Mouse (Mus musculus) T-helper 2 cell (primary cell): ENCODE measurements around the gene Gm10447.

ENCODE experiments used
- in situ Hi-C: fragments of 300-600 bp; cut with MboI, MseI; formaldehyde crosslinking; loops from one replicate; pipeline ENCODE4 v1.15.1; 2025; ENCODE audit warnings: high pct_unique_total_duplicates

Gm10447 gene

DNA sequence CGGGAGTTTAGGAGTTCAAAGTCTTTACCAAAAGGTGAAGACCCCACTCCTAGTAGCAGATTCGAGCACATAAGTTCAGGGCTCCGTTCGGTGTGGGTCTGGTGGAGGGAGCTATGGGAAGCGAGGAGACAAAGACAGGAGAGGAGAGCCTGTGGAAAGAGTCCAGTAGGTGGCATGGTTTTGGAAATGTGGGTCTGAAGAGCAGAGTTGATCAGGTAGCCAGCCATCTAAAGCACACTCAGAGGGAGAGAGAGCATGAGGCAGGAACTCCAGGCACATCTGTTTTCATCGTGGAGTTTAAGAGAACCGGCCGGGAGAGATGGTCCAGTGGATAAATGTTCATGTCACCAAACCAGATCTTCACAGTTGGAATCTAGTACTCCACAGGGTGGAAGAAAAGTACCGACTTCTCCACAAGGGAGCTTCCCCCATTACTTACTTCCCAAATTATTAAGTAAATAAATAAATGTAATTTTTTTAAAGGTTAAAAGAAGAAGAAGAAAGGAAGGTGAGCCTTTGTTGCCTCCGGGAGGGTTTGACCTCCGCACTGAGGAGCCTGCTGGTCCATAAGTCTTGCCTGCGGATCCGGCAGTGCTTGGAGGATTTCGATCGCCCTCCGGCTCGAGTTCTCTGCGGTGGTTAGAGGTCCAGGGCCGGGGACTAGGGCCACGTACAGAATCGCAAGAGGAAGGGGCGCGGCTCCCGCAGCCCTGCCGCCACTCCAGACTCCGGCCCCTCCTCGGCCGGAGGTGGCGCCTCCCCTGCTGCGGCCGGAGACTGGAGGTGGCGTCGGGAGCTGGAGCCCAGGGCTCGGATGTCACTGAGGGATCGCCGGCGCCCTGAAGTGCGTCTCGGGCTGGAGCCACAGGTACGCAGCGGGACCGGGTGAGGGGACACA lies at the start of gene Gm10447, which contains the start of gene Shroom1:
Gene Gm10447 (minus strand): TSS at position 637 of the 898 bp plus-strand sequence.
Gene Shroom1 (plus strand): TSS at position 732 of the 898 bp plus-strand sequence.
- in situ Hi-C loops: no loop called here

- in situ Hi-C loops: no loop called here
Observed at GRCm38 (mm10) chr11:53505026-53505663, 48.2 kb upstream of the Gm10447 start.

- in situ Hi-C loops: no loop called here
Observed at GRCm38 (mm10) chr11:53504376-53504775, 47.5 kb upstream of the Gm10447 start.

DNA sequence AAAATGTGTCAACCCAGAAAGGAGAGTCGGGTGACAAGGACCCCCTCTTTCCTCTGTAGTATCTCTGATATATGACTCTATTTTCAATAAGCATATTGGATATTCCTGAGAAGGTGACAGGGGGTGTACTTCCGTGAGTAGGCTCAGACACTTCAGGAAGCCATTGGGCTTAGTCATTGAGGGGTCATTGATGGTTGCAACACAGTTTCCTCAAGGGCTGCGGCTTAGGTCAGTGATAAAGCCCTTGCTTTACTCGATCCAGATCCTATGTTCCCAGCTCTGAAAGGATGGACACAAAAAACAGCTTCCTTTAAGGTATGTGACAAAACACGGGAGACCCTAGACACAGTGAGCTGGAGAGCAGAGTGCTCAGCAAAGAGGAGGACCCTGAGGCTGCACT lies 46.8 kb upstream of the Gm10447 start:
- in situ Hi-C loops: no loop called here

DNA sequence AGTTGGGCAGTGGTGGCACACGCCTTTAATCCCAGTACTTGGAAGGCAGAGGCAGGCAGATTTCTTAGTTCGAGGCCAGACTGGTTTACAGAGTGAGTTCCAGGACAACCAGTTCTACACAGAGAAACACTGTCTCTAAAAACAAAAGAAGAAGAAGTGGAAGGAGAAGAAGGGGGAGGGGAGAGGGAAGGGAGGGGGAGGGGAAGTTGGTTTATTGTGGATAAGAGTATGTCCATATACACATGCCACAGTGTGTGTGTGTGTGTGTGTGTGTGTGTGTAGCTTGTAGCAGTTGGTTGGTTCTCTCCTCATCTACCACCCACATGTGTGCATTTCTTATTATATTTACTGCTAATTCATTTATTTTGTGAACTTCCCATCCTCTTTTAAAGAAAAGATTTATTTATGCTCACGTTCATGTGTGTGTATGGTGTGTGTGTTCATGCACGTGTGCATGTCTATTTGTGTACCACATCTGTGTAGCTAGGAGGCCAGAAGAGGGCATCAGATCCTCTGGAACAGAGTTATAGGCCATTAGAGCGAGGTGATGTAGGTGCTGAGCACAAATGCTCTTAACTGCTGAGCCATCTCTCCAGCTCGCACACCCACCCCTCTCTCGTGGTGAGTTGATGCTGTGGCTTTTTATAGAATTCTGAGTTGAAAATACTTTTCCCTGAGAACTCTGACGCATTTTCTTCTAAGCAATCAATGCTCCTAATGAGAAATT lies 45.3 kb upstream of the Gm10447 start:
- in situ Hi-C loops: no loop called here

DNA sequence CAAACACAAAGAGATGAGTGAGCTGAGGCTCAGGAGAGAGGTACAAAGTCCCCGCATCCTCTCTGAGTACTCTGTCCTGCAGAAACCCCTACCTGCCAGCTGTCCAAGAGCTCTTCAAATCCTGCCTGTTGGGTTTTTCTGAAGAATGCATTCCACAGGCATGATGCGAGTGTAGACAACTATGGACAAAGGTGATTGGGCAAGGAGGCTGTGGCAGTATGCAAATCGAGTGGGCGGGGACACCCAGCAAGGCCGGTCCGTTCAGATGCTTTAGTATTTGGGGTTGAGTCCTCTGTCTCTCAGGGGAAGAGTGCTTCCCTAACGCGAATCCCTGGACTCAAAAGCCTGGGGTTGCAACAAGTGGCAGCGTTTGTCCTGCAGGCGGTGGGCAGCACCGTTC lies 43.7 kb upstream of the Gm10447 start:
- in situ Hi-C loops: no loop called here

DNA sequence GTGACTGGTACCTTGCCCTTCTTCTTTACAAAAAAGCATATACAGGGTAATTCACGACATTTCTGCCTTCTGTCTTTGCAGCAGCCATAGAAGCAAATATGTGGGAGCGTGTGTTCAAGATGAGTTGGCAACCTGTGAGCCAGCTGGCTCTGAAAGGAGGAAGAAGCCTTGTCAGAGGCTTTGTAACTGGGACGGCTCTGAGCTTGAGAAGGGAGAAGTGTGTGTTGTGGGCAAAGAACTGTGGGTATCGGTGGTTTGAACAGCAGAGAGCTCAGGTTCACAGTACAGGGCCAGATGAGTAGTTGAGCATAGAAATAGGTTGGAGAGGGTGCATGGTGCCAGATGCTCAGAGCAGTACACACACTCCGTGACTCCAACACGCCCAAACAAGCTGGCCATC lies 40.0 kb upstream of the Gm10447 start:
- in situ Hi-C loops: no loop called here

- in situ Hi-C loops: no loop called here
Observed at GRCm38 (mm10) chr11:53495417-53495816, 38.5 kb upstream of the Gm10447 start.

- in situ Hi-C loops: loop anchor here (5.0 kb wide), 1 partner anchor 34 kb away; no protein-coding TSS in a partner anchor
Observed at GRCm38 (mm10) chr11:53493243-53493955, 36.5 kb upstream of the Gm10447 start.

DNA sequence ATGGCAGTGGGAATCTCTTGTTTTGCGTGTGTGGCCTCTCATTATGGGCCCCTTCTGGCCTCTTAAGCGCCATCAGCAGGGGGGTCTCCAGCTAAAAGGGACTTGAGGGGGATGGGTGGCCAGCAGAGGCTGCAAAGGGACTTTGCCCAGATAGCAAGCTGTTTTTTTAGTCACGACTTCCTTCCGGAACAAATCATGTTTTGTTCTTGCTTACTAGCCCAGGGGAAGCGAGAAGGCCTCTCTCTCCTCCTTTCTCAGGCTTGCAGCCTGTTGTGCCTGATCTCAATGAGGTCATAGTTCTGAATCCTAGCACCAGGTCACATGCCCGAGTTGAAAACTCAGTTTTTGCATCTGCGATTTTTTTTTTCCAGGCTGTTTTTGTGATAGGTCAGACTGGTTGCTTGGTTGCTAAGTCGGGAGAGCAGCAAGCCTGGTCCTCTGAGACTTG lies 35.1 kb upstream of the Gm10447 start:
- in situ Hi-C loops: loop anchor here (5.0 kb wide), 1 partner anchor 35 kb away; no protein-coding TSS in a partner anchor

- in situ Hi-C loops: no loop called here
Observed at GRCm38 (mm10) chr11:53489421-53489820, 32.5 kb upstream of the Gm10447 start.

DNA sequence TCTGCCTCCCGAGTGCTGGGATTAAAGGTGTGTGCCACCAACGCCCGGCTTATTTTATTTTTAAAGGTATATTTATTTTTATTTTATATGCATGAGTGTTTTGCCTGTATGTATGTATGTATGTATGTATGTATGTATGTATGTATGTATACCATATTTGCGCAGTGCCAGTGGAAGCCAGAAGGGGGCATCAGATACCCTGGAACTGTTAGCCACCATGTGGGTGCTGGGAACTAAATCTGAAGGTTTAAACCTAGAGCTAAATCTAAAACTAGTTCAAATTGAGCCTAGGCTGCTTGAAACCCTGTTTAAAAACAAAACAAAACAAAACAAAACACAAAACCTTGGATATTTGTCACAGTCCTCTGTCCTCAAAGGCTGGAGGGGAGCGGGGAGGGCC lies 32.1 kb upstream of the Gm10447 start:
- in situ Hi-C loops: no loop called here

DNA sequence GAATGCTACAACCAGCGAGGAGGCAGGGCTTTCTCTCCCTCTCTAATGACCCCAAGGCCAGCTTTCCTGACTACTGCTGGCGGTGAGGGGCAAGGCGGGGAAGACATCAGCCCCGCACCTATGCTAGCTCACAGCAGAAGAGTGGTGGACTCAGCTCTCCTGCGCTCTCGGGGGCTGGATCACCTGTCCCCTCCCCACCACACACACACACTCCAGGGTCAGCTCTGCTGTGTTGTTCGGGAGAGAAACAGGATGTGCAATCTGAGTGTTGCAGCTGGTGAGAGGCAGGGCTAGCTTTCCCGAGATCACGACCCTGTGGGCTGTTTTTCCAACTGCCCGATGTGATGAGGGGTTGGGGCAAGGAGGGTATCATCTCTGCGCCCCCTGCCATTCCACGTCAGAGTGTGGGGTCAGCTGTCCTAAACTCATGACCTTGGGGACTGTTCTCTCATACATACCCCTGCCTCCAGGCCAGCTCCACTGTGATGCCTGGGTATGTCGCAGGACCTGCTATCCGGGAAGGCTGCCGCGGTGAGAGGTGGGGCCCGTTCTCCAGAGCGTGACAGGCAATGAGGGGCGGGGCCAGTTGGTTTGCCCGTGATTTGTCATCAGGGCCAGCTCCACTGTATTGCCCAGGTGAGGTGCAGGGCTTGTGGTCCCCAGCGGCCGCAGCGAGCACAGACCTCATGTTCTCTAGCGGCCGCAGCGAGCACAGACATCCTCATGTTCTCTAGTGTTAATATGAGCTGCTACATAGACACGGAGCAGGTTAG lies 30.1 kb upstream of the Gm10447 start:
- in situ Hi-C loops: no loop called here

- in situ Hi-C loops: no loop called here
Observed at GRCm38 (mm10) chr11:53486351-53486750, 29.4 kb upstream of the Gm10447 start.

DNA sequence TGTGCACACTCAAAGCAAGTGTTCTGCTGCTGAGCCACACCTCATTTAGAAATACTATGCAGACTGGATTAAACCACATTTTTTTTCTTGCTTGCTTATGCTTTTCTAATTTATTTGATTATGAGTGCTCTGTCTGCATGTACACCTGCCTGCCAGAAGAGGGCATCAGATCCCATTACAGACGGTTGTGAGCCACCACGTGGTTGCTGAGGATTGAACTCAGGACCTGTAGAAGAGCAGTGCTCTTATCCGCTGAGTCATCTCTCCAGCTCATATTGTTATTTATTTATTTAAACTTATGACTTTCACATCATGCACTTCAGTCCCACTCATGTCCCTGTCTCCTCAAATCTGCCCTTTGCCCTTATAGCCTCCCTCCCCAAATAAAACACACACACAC lies 28.8 kb upstream of the Gm10447 start:
- in situ Hi-C loops: no loop called here

- in situ Hi-C loops: no loop called here
Observed at GRCm38 (mm10) chr11:53483159-53483891, 26.4 kb upstream of the Gm10447 start.

DNA sequence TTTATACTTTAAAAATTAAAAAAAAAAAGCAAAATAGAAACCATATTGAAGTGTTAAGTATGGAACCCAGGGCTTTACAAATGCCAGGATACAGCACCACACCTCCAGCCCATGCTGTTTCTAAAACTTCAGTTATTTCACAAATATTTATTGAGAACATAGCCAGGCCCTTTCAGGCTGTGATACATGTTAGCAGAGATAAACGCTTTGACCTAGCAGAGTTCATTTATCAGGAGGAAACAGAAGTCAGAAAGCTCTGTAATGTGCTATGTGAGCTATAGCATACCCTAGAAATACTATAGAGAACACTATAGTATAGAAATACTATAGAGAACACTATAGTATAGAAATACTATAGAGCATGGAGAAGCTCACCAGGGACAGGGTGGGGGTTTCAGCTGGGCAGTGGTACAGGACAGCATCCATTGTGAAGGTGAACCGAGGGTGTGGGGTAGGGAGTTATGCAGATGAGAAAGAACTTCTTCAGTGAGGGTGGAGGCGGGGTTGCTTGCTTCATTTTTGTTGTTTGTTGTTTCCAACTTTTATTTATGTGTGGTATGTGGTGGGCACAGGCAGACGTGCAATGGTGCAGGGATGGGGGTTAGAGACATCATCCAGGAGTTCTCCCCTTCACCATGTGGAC lies 24.3 kb upstream of the Gm10447 start:
- in situ Hi-C loops: no loop called here

- in situ Hi-C loops: no loop called here
Observed at GRCm38 (mm10) chr11:53479783-53480301, 22.9 kb upstream of the Gm10447 start, which contains the start of the genes Gm9945 and Sowaha. TSS of gene Gm9945 (plus strand) at chr11:53480166. TSS of gene Sowaha (minus strand) at chr11:53480274.
